Mouse (Mus musculus): Measurements from ENCODE around the gene Olfr1101. TPM values are rescaled to one million over a fixed set of nuclear protein-coding genes. Genes with fewer than 3 reads are reported as not detected.

Olfr1101 gene
- not detected in 2 replicates for polyA plus RNA-seq (2015; fragmentation: Nextera tagmentation; extraction: Ambion mirVana)

DNA sequence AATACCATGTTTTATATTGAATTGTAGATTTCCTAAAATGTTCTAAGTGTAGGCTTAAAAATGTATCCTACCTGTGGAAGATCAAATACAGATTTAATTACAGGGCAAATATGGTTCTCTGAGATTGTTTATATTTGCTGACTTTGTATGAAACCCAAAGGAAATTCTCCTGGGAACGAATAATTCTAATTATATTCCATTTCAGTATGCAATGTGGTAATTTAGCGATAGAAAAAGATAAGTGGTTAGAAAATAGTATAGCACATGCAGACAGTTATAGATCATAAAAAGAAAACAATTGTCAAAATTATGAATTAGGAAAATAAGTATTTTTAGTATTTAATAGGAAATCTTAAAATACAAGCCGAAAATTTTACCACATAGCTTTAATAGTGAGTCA lies at the start of gene Olfr1101:
Gene Olfr1101 (minus strand): TSS at position 101 of the 400 bp plus-strand sequence.
- Histone ChIP-seq H3K36me3 (no peaks in the 10 kb centered on the region), H3K9me3 (peaks cover 2% of the 10 kb centered on the region; the same call in 1 of the 2 replicates), H3K27me3 (replicated peaks) (no peaks in the 10 kb centered on the region), H3K4me2 (no peak within 1 kb of the TSS), H3K4me3 (no peak within 1 kb of the TSS), H3K9ac (no peak within 1 kb of the TSS), H3K27ac (replicated peaks) (no peak within 1 kb of the TSS), H3K4me1 (no peaks in the 10 kb centered on the region)
- WGBS: 68% methylated on average over 3 of the region's 3 CpGs
- ATAC-seq (ENCODE audit: extremely low read depth, insufficient number of reproducible peaks, low FRiP score, low TSS enrichment): no peak

- no peak within 1 kb of the TSS for H3K27ac ChIP-seq (replicated peaks)
- H3K4me3 ChIP-seq: no peak within 1 kb of the TSS
- no peak for ATAC-seq (ENCODE audit: extremely low read depth, insufficient number of reproducible peaks, low FRiP score, low TSS enrichment)
- H3K36me3 ChIP-seq: no peaks in the 10 kb centered on the region
- H3K9me3 ChIP-seq: no peaks in the 10 kb centered on the region
- H3K9ac ChIP-seq: no peak within 1 kb of the TSS
- no peaks in the 10 kb centered on the region for H3K27me3 ChIP-seq (replicated peaks)
- no peak within 1 kb of the TSS for H3K4me2 ChIP-seq
- H3K4me1 ChIP-seq: no peaks in the 10 kb centered on the region
Observed at GRCm38 (mm10) chr2:87036431-87036830, 45.4 kb upstream of the Olfr1101 start, which contains the start of gene Olfr1105. Gene Olfr1105 (minus strand): TSS chr2:87036531.

- no peaks in the 10 kb centered on the region for H3K36me3 ChIP-seq
- H3K27ac ChIP-seq (replicated peaks): no peak within 1 kb of the TSS
- H3K4me3 ChIP-seq: no peak within 1 kb of the TSS
- ATAC-seq (ENCODE audit: extremely low read depth, insufficient number of reproducible peaks, low FRiP score, low TSS enrichment): no peak
- no peak within 1 kb of the TSS for H3K9ac ChIP-seq
- WGBS: 74% methylated on average over 1 of the region's 1 CpGs
- H3K4me1 ChIP-seq: no peaks in the 10 kb centered on the region
- no peaks in the 10 kb centered on the region for H3K27me3 ChIP-seq (replicated peaks)
- no peaks in the 10 kb centered on the region for H3K9me3 ChIP-seq
- H3K4me2 ChIP-seq: no peak within 1 kb of the TSS
Observed at GRCm38 (mm10) chr2:87026980-87027379, 36.0 kb upstream of the Olfr1101 start, which contains the start of gene Olfr1104. Gene Olfr1104 (minus strand): TSS chr2:87027080.

GRCm38 (mm10) chr2:86998098-86998497 lies 7.1 kb upstream of the Olfr1101 start, which contains the start of gene Olfr1102:
Gene Olfr1102 (plus strand): TSS chr2:86998398.
- H3K9me3 ChIP-seq: peaks cover 2% of the 10 kb centered on the region; the same call in 1 of the 2 replicates
- H3K4me3 ChIP-seq: no peak within 1 kb of the TSS
- H3K4me1 ChIP-seq: no peaks in the 10 kb centered on the region
- no peak within 1 kb of the TSS for H3K27ac ChIP-seq (replicated peaks)
- no peaks in the 10 kb centered on the region for H3K36me3 ChIP-seq
- no peak within 1 kb of the TSS for H3K4me2 ChIP-seq
- ATAC-seq (ENCODE audit: extremely low read depth, insufficient number of reproducible peaks, low FRiP score, low TSS enrichment): no peak
- no peaks in the 10 kb centered on the region for H3K27me3 ChIP-seq (replicated peaks)
- no peak within 1 kb of the TSS for H3K9ac ChIP-seq

- Histone ChIP-seq H3K4me3 (no peak within 1 kb of the TSS), H3K9me3 (no peaks in the 10 kb centered on the region), H3K27ac (replicated peaks) (no peak within 1 kb of the TSS), H3K27me3 (replicated peaks) (no peaks in the 10 kb centered on the region), H3K9ac (no peak within 1 kb of the TSS), H3K4me2 (no peak within 1 kb of the TSS), H3K36me3 (no peaks in the 10 kb centered on the region), H3K4me1 (no peaks in the 10 kb centered on the region)
- 70% methylated on average over 3 of the region's 3 CpGs for whole genome bisulfite sequencing
- ATAC-seq (ENCODE audit: extremely low read depth, insufficient number of reproducible peaks, low FRiP score, low TSS enrichment): no peak
Observed at GRCm38 (mm10) chr2:86979854-86980253, 11.2 kb downstream of the Olfr1101 start, which contains the start of gene Olfr1100. Gene Olfr1100 (minus strand): TSS chr2:86979954.

- Histone ChIP-seq H3K9ac (no peak within 1 kb of the TSS), H3K9me3 (no peaks in the 10 kb centered on the region), H3K27ac (replicated peaks) (no peak within 1 kb of the TSS), H3K27me3 (replicated peaks) (no peaks in the 10 kb centered on the region), H3K4me3 (no peak within 1 kb of the TSS), H3K4me2 (no peak within 1 kb of the TSS), H3K4me1 (no peaks in the 10 kb centered on the region), H3K36me3 (no peaks in the 10 kb centered on the region)
- no peak for ATAC-seq (ENCODE audit: extremely low read depth, insufficient number of reproducible peaks, low FRiP score, low TSS enrichment)
- 63% methylated on average over 1 of the region's 1 CpGs for WGBS
Observed at GRCm38 (mm10) chr2:86960593-86960992, 30.4 kb downstream of the Olfr1101 start, which contains the start of gene Olfr1099. Gene Olfr1099 (minus strand): TSS chr2:86960693.

Other genes with a start within 250 kb of the Olfr1101 start
- not detected in 2 replicates for gene Olfr1090, start 232.2 kb downstream of the Olfr1101 start, polyA plus RNA-seq (2015; fragmentation: Nextera tagmentation; extraction: Ambion mirVana)
- gene Olfr1093, start 208.7 kb downstream of the Olfr1101 start, polyA plus RNA-seq (2015; fragmentation: Nextera tagmentation; extraction: Ambion mirVana): not detected in 2 replicates
- gene Olfr141, start 181.2 kb downstream of the Olfr1101 start, polyA plus RNA-seq (2015; fragmentation: Nextera tagmentation; extraction: Ambion mirVana): not detected in 2 replicates
- gene Olfr1094, start 166.6 kb downstream of the Olfr1101 start, polyA plus RNA-seq (2015; fragmentation: Nextera tagmentation; extraction: Ambion mirVana): not detected in 2 replicates
- not detected in 2 replicates for gene Olfr1095, start 139.5 kb downstream of the Olfr1101 start, polyA plus RNA-seq (2015; fragmentation: Nextera tagmentation; extraction: Ambion mirVana)
- gene Gm13723, start 116.4 kb downstream of the Olfr1101 start, polyA plus RNA-seq (2015; fragmentation: Nextera tagmentation; extraction: Ambion mirVana): not detected in 2 replicates
- gene Olfr1097, start 99.0 kb downstream of the Olfr1101 start, polyA plus RNA-seq (2015; fragmentation: Nextera tagmentation; extraction: Ambion mirVana): not detected in 2 replicates
- not detected in 2 replicates for gene Olfr1098, start 66.7 kb downstream of the Olfr1101 start, polyA plus RNA-seq (2015; fragmentation: Nextera tagmentation; extraction: Ambion mirVana)
- not detected in 2 replicates for gene Olfr1099, start 30.5 kb downstream of the Olfr1101 start, polyA plus RNA-seq (2015; fragmentation: Nextera tagmentation; extraction: Ambion mirVana)
- gene Olfr1100, start 11.3 kb downstream of the Olfr1101 start, polyA plus RNA-seq (2015; fragmentation: Nextera tagmentation; extraction: Ambion mirVana): not detected in 2 replicates
- not detected in 2 replicates for gene Olfr1102, start 7.2 kb upstream of the Olfr1101 start, polyA plus RNA-seq (2015; fragmentation: Nextera tagmentation; extraction: Ambion mirVana)
- gene Olfr1104, start 35.9 kb upstream of the Olfr1101 start, polyA plus RNA-seq (2015; fragmentation: Nextera tagmentation; extraction: Ambion mirVana): not detected in 2 replicates
- not detected in 2 replicates for gene Olfr1105, start 45.3 kb upstream of the Olfr1101 start, polyA plus RNA-seq (2015; fragmentation: Nextera tagmentation; extraction: Ambion mirVana)
- gene Olfr1106, start 61.1 kb upstream of the Olfr1101 start, polyA plus RNA-seq (2015; fragmentation: Nextera tagmentation; extraction: Ambion mirVana): not detected in 2 replicates
- not detected in 2 replicates for gene Olfr1107, start 84.6 kb upstream of the Olfr1101 start, polyA plus RNA-seq (2015; fragmentation: Nextera tagmentation; extraction: Ambion mirVana)
- gene Olfr1109, start 104.8 kb upstream of the Olfr1101 start, polyA plus RNA-seq (2015; fragmentation: Nextera tagmentation; extraction: Ambion mirVana): not detected in 2 replicates
- not detected in 2 replicates for gene Olfr259, start 123.3 kb upstream of the Olfr1101 start, polyA plus RNA-seq (2015; fragmentation: Nextera tagmentation; extraction: Ambion mirVana)
- not detected in 2 replicates for gene Olfr1110, start 149.1 kb upstream of the Olfr1101 start, polyA plus RNA-seq (2015; fragmentation: Nextera tagmentation; extraction: Ambion mirVana)
- not detected in 2 replicates for gene Olfr1111, start 161.4 kb upstream of the Olfr1101 start, polyA plus RNA-seq (2015; fragmentation: Nextera tagmentation; extraction: Ambion mirVana)
- gene Olfr1112, start 196.6 kb upstream of the Olfr1101 start, polyA plus RNA-seq (2015; fragmentation: Nextera tagmentation; extraction: Ambion mirVana): not detected in 2 replicates
- not detected in 2 replicates for gene Olfr1113, start 217.7 kb upstream of the Olfr1101 start, polyA plus RNA-seq (2015; fragmentation: Nextera tagmentation; extraction: Ambion mirVana)